17 mouse cellular contexts compared by ENCODE assay signal in genomic region chr11:25573408-25574128, GRCm38 (mm10).
DNase-seq lines count a peak whose midpoint lies in the region; ATAC-seq and TF ChIP-seq lines count a peak whose summit lies in the region.
"Had no signal": no experiment of that assay in that cellular context is flagged by ENCODE, and none has a peak within 500 bp of the region (broad histone marks: within the 10 kb centered on the region; RNA-seq: fewer than 3 reads in every experiment).

No protein-coding gene starts in this region.

- H3K36me3 ChIP-seq in embryonic facial prominence, embryonic 14.5 days (ENCODE audit: control insufficient read depth, insufficient read depth, low read length): no peaks in the 10 kb centered on the region
- no peaks in the 10 kb centered on the region for H3K36me3 ChIP-seq in hindbrain, embryonic 16.5 days (ENCODE audit: control insufficient read depth, insufficient read depth, low read length)
- H3K36me3 ChIP-seq: heart, embryonic 12.5 days had no signal

- H3K4me3 ChIP-seq in layer of hippocampus, adult 2 months: no peak overlapping the region
- no peak overlapping the region for H3K4me3 ChIP-seq in embryonic facial prominence, embryonic 14.5 days (ENCODE audit: low read depth, low read length)
- no peak overlapping the region for H3K4me3 ChIP-seq in hindbrain, embryonic 16.5 days (ENCODE audit: low read length)
- H3K4me3 ChIP-seq: heart, embryonic 12.5 days; megakaryocyte, embryonic 14.5 days had no signal

- 42% methylated on average over 7 of the region's 7 CpGs for WGBS in embryonic facial prominence, embryonic 14.5 days
- WGBS in hindbrain, embryonic 16.5 days: 31% methylated on average over 7 of the region's 7 CpGs

- H3K27ac ChIP-seq in layer of hippocampus, adult 2 months: peak overlapping the region; percentile 57; the same call in 1 of the 2 replicates
- no peak overlapping the region for H3K27ac ChIP-seq in embryonic facial prominence, embryonic 14.5 days (replicated peaks; ENCODE audit: low read depth, low read length)
- no peak overlapping the region for H3K27ac ChIP-seq in hindbrain, embryonic 16.5 days (ENCODE audit: low read depth, low read length)

- H3K9me3 ChIP-seq in embryonic facial prominence, embryonic 14.5 days (ENCODE audit: control insufficient read depth, low read length): no peaks in the 10 kb centered on the region
- no peaks in the 10 kb centered on the region for H3K9me3 ChIP-seq in hindbrain, embryonic 16.5 days (ENCODE audit: control insufficient read depth, low read length)
- H3K9me3 ChIP-seq: heart, embryonic 12.5 days had no signal

- no peak for TF ChIP-seq CTCF in layer of hippocampus, adult 2 months (conservative IDR thresholded peaks at IDR 0.05)

- H3K4me1 ChIP-seq in embryonic facial prominence, embryonic 14.5 days (ENCODE audit: control insufficient read depth, insufficient read depth, low read length): 0 out of 2 replicates have a peak, but pooled peaks cover 2% of the 10 kb centered on the region
- no peaks in the 10 kb centered on the region for H3K4me1 ChIP-seq in hindbrain, embryonic 16.5 days (ENCODE audit: control insufficient read depth, insufficient read depth, low read depth, low read length)
- H3K4me1 ChIP-seq: heart, embryonic 12.5 days; megakaryocyte, embryonic 14.5 days had no signal

- H3K9ac ChIP-seq in embryonic facial prominence, embryonic 14.5 days (ENCODE audit: low read depth, low read length): no peak overlapping the region
- H3K9ac ChIP-seq in hindbrain, embryonic 16.5 days (ENCODE audit: low read depth, low read length): no peak overlapping the region
- H3K9ac ChIP-seq: heart, embryonic 12.5 days; liver, postnatal 0 days had no signal

- H3K27me3 ChIP-seq in embryonic facial prominence, embryonic 14.5 days (replicated peaks; ENCODE audit: control insufficient read depth, insufficient read depth, low read length): no peaks in the 10 kb centered on the region
- H3K27me3 ChIP-seq in hindbrain, embryonic 16.5 days (replicated peaks; ENCODE audit: control insufficient read depth, insufficient read depth, low read length): no peaks in the 10 kb centered on the region
- H3K27me3 ChIP-seq: heart, embryonic 12.5 days; megakaryocyte, embryonic 14.5 days had no signal

- no peak for DNase-seq in layer of hippocampus, adult 2 months (ENCODE audit: low spot score in 2 of 2)
- DNase-seq in layer of hippocampus, adult 9-11 months: no peak
- DNase-seq in embryonic facial prominence, embryonic 14.5 days (ENCODE audit: low spot score): peak; percentile 17
- DNase-seq in retina, embryonic 14.5 days (ENCODE audit: low spot score): peak; percentile 63
- DNase-seq in right cerebral cortex, postnatal 25 days: no peak
- DNase-seq in kidney, adult 9 months: no peak
- DNase-seq: cerebellum, postnatal 10 days; embryo, embryonic 11 days; heart, postnatal 36 days; kidney, adult 18-20 months; liver; liver, postnatal 0 days; lung, postnatal 14 days; thymus, postnatal 36 days had no signal

- no peak overlapping the region for H3K4me2 ChIP-seq in embryonic facial prominence, embryonic 14.5 days (ENCODE audit: low read depth, low read length)
- H3K4me2 ChIP-seq in hindbrain, embryonic 16.5 days (ENCODE audit: low read length): no peak overlapping the region
- H3K4me2 ChIP-seq: heart, embryonic 12.5 days had no signal

- no peak for ATAC-seq in embryonic facial prominence, embryonic 14.5 days (ENCODE audit: low read depth)
- ATAC-seq in hindbrain, embryonic 16.5 days: peak; percentile 48; the same call in 1 of the 2 replicates
- ATAC-seq: liver, postnatal 0 days had no signal

Comparison
In these comparisons a context has a peak if more than half of its experiments do, and no peak if none do; other contexts are left out.
1. DNase-seq: peak in embryonic facial prominence, embryonic 14.5 days (single experiment) and retina, embryonic 14.5 days (single experiment); none in layer of hippocampus, adult 2 months (0 of 2), layer of hippocampus, adult 9-11 months (single experiment), right cerebral cortex, postnatal 25 days (single experiment) and kidney, adult 9 months (single experiment).